Mouse (Mus musculus): ENCODE measurements around the gene Tbc1d5.

GRCm38 (mm10) chr17:50853220-50853619 lies 325.9 kb downstream of the Tbc1d5 start:
- no peak for TF ChIP-seq CHD2 (IDR thresholded peaks at IDR 0.05; ENCODE audit: low read depth, low read length)
- no peak for TF ChIP-seq ZNF384 (IDR thresholded peaks at IDR 0.05; ENCODE audit: low read depth, low read length)
- TF ChIP-seq HCFC1 (IDR thresholded peaks at IDR 0.05; ENCODE audit: borderline replicate concordance, insufficient read depth, low read length), result no peak
- TF ChIP-seq MAFK (IDR thresholded peaks at IDR 0.05; ENCODE audit: insufficient read depth, low read depth, low read length), result no peak
